13 mouse cellular contexts compared by ENCODE assay signal in the genomic region with DNA sequence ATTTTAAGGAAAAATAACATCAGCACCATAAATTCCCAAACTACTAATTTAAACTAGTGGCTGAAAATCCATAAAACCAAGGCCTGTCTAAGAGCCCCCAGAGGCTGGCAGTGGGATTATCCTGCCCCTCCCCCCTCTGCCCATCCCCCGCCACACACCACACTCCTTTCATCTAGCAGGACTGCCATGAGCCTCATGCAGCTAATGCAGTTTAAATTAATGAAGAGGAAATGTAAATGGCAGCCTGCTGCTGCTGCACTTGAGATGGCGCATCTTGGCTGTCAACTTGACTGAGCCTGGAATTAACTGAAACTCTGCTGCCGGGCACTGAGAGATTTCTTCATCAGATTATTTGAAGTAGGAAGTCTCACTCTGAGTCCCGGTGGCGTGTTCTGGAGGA.
DNase-seq lines count a peak whose midpoint lies in the region; ATAC-seq and TF ChIP-seq lines count a peak whose summit lies in the region.
"Had no signal": no experiment of that assay in that cellular context is flagged by ENCODE, and none has a peak within 500 bp of the region (broad histone marks: within the 10 kb centered on the region; RNA-seq: fewer than 3 reads in every experiment).

No protein-coding gene starts in this region.

- in situ Hi-C loops in ES-E14 (cut with MboI; ENCODE audit: low sequenced_read_pairs in 2 of 2, unreplicated experiment in 2 of 2): no loop called here

- no peaks in the 10 kb centered on the region; the same call in 1 of the 2 replicates for H3K36me3 ChIP-seq in ES-E14 (ENCODE audit: control insufficient read depth, insufficient read depth, low read length, poor library complexity, severe bottlenecking)
- H3K36me3 ChIP-seq in hindbrain, embryonic 15.5 days: peaks cover 32% of the 10 kb centered on the region
- peaks cover 25% of the 10 kb centered on the region for H3K36me3 ChIP-seq in midbrain, postnatal 0 days (ENCODE audit: insufficient read depth, low read length)
- H3K36me3 ChIP-seq in liver, embryonic 11.5 days (ENCODE audit: control insufficient read depth, insufficient read depth, low read length): no peaks in the 10 kb centered on the region

- no peak overlapping the region for H3K4me3 ChIP-seq in ES-E14 (ENCODE audit: insufficient read depth in 1 of 2, low read depth in 1 of 2, low read length in 2 of 2, poor library complexity in 1 of 2, severe bottlenecking in 1 of 2)
- no peak overlapping the region for H3K4me3 ChIP-seq in hindbrain, embryonic 15.5 days
- no peak overlapping the region for H3K4me3 ChIP-seq in midbrain, postnatal 0 days (ENCODE audit: low read depth, low read length)
- no peak overlapping the region for H3K4me3 ChIP-seq in liver, embryonic 11.5 days (ENCODE audit: low read depth, low read length)
- H3K4me3 ChIP-seq: heart, embryonic 13.5 days; kidney, embryonic 15.5 days; limb, embryonic 15.5 days; stomach, embryonic 15.5 days had no signal

- H3K27me3 ChIP-seq in hindbrain, embryonic 15.5 days: no peaks in the 10 kb centered on the region
- H3K27me3 ChIP-seq in midbrain, postnatal 0 days (ENCODE audit: insufficient read depth, low read length): no peaks in the 10 kb centered on the region
- no peaks in the 10 kb centered on the region for H3K27me3 ChIP-seq in liver, embryonic 11.5 days (replicated peaks; ENCODE audit: control insufficient read depth, insufficient read depth, low read length)
- H3K27me3 ChIP-seq: heart, embryonic 13.5 days; kidney, embryonic 15.5 days; limb, embryonic 15.5 days; stomach, embryonic 15.5 days had no signal

- DNase-seq in ES-E14 (ENCODE audit: low read depth, low spot score): no peak
- DNase-seq in embryo, embryonic 9.5 days (ENCODE audit: extremely low spot score): peak; percentile 14
- peak; percentile 18 for DNase-seq in midbrain, postnatal 0 days (ENCODE audit: low spot score)
- no peak for DNase-seq in liver, embryonic 11.5 days (ENCODE audit: low spot score)
- DNase-seq in left cerebral cortex, adult 18-20 months (ENCODE audit: low spot score in 2 of 2): no peak
- no peak for DNase-seq in frontal cortex, adult 2 months (ENCODE audit: extremely low spot score in 1 of 2, low spot score in 1 of 2)
- DNase-seq: cerebellum, postnatal 25 days; thymus, postnatal 25 days had no signal

- no peak overlapping the region for H3K9ac ChIP-seq in ES-E14 (ENCODE audit: insufficient read depth, low read depth, low read length, poor library complexity, severe bottlenecking)
- no peak overlapping the region for H3K9ac ChIP-seq in hindbrain, embryonic 15.5 days
- H3K9ac ChIP-seq in midbrain, postnatal 0 days (replicated peaks; ENCODE audit: low read length, poor library complexity, severe bottlenecking): no peak overlapping the region
- no peak overlapping the region for H3K9ac ChIP-seq in liver, embryonic 11.5 days (ENCODE audit: low read depth, low read length)
- H3K9ac ChIP-seq: heart, embryonic 13.5 days; kidney, embryonic 15.5 days; limb, embryonic 15.5 days; stomach, embryonic 15.5 days had no signal

- no peak overlapping the region for H3K27ac ChIP-seq in ES-E14 (ENCODE audit: insufficient read depth, low read depth, low read length, poor library complexity, severe bottlenecking)
- 0 out of 2 replicates have a peak overlapping the region, but pooled peaks have one; percentile 22 for H3K27ac ChIP-seq in hindbrain, embryonic 15.5 days (replicated peaks)
- no peak overlapping the region for H3K27ac ChIP-seq in midbrain, postnatal 0 days (ENCODE audit: low read depth, low read length)
- no peak overlapping the region for H3K27ac ChIP-seq in liver, embryonic 11.5 days (ENCODE audit: low read depth, low read length)
- H3K27ac ChIP-seq: heart, embryonic 13.5 days; kidney, embryonic 15.5 days; limb, embryonic 15.5 days; stomach, embryonic 15.5 days had no signal

- no peak for TF ChIP-seq CTCF in midbrain, postnatal 0 days (IDR thresholded peaks at IDR 0.05)

- H3K9me3 ChIP-seq in ES-E14 (ENCODE audit: control insufficient read depth, insufficient read depth, low read depth, low read length): no peaks in the 10 kb centered on the region
- no peaks in the 10 kb centered on the region for H3K9me3 ChIP-seq in hindbrain, embryonic 15.5 days
- H3K9me3 ChIP-seq in midbrain, postnatal 0 days (ENCODE audit: low read length): no peaks in the 10 kb centered on the region
- H3K9me3 ChIP-seq in liver, embryonic 11.5 days (ENCODE audit: control insufficient read depth, low read length): no peaks in the 10 kb centered on the region
- H3K9me3 ChIP-seq: heart, embryonic 13.5 days; kidney, embryonic 15.5 days; limb, embryonic 15.5 days; stomach, embryonic 15.5 days had no signal

- peak; percentile 44; the same call in 1 of the 2 replicates for ATAC-seq in hindbrain, embryonic 15.5 days (ENCODE audit: low FRiP score, low read depth)
- ATAC-seq in midbrain, postnatal 0 days (ENCODE audit: low FRiP score): no peak
- ATAC-seq in liver, embryonic 11.5 days (replicated peaks; ENCODE audit: low FRiP score): no peak

- H3K4me2 ChIP-seq in hindbrain, embryonic 15.5 days: no peak overlapping the region
- no peak overlapping the region for H3K4me2 ChIP-seq in midbrain, postnatal 0 days (ENCODE audit: low read depth, low read length, poor library complexity, severe bottlenecking)
- H3K4me2 ChIP-seq in liver, embryonic 11.5 days: no peak overlapping the region
- H3K4me2 ChIP-seq: heart, embryonic 13.5 days; kidney, embryonic 15.5 days; limb, embryonic 15.5 days; stomach, embryonic 15.5 days had no signal

- 38% methylated on average over 5 of the region's 5 CpGs for WGBS in hindbrain, embryonic 15.5 days
- WGBS in midbrain, postnatal 0 days: 29% methylated on average over 5 of the region's 5 CpGs
- whole genome bisulfite sequencing in liver, embryonic 11.5 days: 55% methylated on average over 5 of the region's 5 CpGs

- peaks cover 0 to 2% of the 10 kb centered on the region in 2 experiments; a peak in 1 of 4 replicates for H3K4me1 ChIP-seq in ES-E14 (ENCODE audit: control insufficient read depth in 2 of 2, insufficient read depth in 2 of 2, low read length in 2 of 2, poor library complexity in 1 of 2)
- peaks cover 18% of the 10 kb centered on the region for H3K4me1 ChIP-seq in hindbrain, embryonic 15.5 days (replicated peaks)
- no peaks in the 10 kb centered on the region for H3K4me1 ChIP-seq in midbrain, postnatal 0 days (ENCODE audit: insufficient read depth, low read length)
- H3K4me1 ChIP-seq in liver, embryonic 11.5 days (replicated peaks; ENCODE audit: control insufficient read depth, insufficient read depth, low read length): no peaks in the 10 kb centered on the region
- H3K4me1 ChIP-seq: heart, embryonic 13.5 days; kidney, embryonic 15.5 days; limb, embryonic 15.5 days; stomach, embryonic 15.5 days had no signal

TF ChIP-seq in ES-E14, 5 proteins besides CTCF, POLR2A, EP300 and RAD21:
- TF ChIP-seq CHD2 (IDR thresholded peaks at IDR 0.05; ENCODE audit: low read depth, low read length) (0 out of 2 replicates have a peak, but pooled peaks have one; percentile 14), ZC3H11A (IDR thresholded peaks at IDR 0.05; ENCODE audit: borderline replicate concordance, low read depth, low read length) (no peak)

Comparison
In these comparisons a context has a peak if more than half of its experiments do, and no peak if none do; other contexts are left out.
1. DNase-seq: peak in embryo, embryonic 9.5 days (single experiment) and midbrain, postnatal 0 days (single experiment); none in ES-E14 (single experiment), liver, embryonic 11.5 days (single experiment), left cerebral cortex, adult 18-20 months (0 of 2) and frontal cortex, adult 2 months (0 of 2).